Mouse (Mus musculus) liver, postnatal 0 days (tissue): ENCODE data around the gene Hspb9. TPM values are rescaled to one million over a fixed set of nuclear protein-coding genes. Genes with fewer than 3 reads are reported as not detected.
A peak's percentile ranks its signal among the peaks of the same experiment; 100 is the strongest.

Experiments
- ATAC-seq: fragments of 200-750 bp; cut with Nextera tagmentation; 2 replicates; pipeline ENCODE4 v1.8.0; 2017; ENCODE audit warnings: mild to moderate bottlenecking, moderate library complexity
- DNase-seq: peaks from one replicate; pipeline ENCODE4 v3.0.0-alpha.2; 2016
- H3K27ac ChIP-seq: fragments of 300-500 bp; sonication (generic); 2 replicates; pipeline ENCODE4 v1.5.1; 2014; ENCODE audit warnings: antibody characterized with exemption, moderate library complexity, mild to moderate bottlenecking, low read depth
- H3K27me3 ChIP-seq: fragments of 300-500 bp; sonication (generic); 2 replicates; pipeline ENCODE4 v1.6.1; 2014; ENCODE audit warnings: low read length, control low read depth, mixed read lengths; ENCODE audit not compliant: insufficient read depth
- H3K36me3 ChIP-seq: fragments of 300-500 bp; sonication (generic); replicated peaks from 2 replicates; pipeline ENCODE4 v1.6.1; 2014; ENCODE audit warnings: mild to moderate bottlenecking, control low read depth, low read length, moderate library complexity, mixed read lengths; ENCODE audit not compliant: insufficient read depth
- H3K4me1 ChIP-seq: fragments of 300-500 bp; sonication (generic); 2 replicates; pipeline ENCODE4 v1.6.1; 2014; ENCODE audit warnings: antibody characterized with exemption, mild to moderate bottlenecking, control low read depth; ENCODE audit not compliant: insufficient read depth
- H3K4me2 ChIP-seq: fragments of 300-500 bp; sonication (generic); 2 replicates; pipeline ENCODE4 v1.6.1; 2014; ENCODE audit warnings: low read depth, mild to moderate bottlenecking, low read length, moderate library complexity, mixed read lengths
- H3K4me3 ChIP-seq: fragments of 300-500 bp; sonication (generic); 2 replicates; pipeline ENCODE4 v1.5.1; 2014; ENCODE audit warnings: low read depth, low read length
- H3K9ac ChIP-seq: fragments of 300-500 bp; sonication (generic); replicated peaks from 2 replicates; pipeline ENCODE4 v1.6.1; 2014; ENCODE audit warnings: mild to moderate bottlenecking, moderate library complexity
- H3K9me3 ChIP-seq: fragments of 300-500 bp; sonication (generic); 2 replicates; pipeline ENCODE4 v1.6.1; 2016; ENCODE audit warnings: mild to moderate bottlenecking, control low read depth, low read length, mixed read lengths
- CTCF ChIP-seq: sonication (generic); IDR thresholded peaks from 2 replicates; pipeline ENCODE4 v1.5.1; 2016; ENCODE audit warnings: antibody characterized with exemption, low read depth
- EP300 ChIP-seq: IDR thresholded peaks from 2 replicates; pipeline ENCODE4 v1.6.1; 2016; ENCODE audit warnings: antibody characterized with exemption, low read depth, mild to moderate bottlenecking
- WGBS: fragments of 180-500 bp; shearing (Covaris S2); extraction: QIAGEN DNeasy Blood & Tissue Kit; methylation state at CpG from one replicate; pipeline ENCODE4 v1.1.7; 2014; ENCODE audit not compliant: insufficient replicate concordance; 5-methylcytosine and 5-hydroxymethylcytosine counted together
- polyA plus RNA-seq: library from polyadenylated mRNA; unstranded; fragments of >200 nt; fragmentation: Nextera tagmentation; extraction: Ambion mirVana; gene quantifications from 2 replicates; pipeline ENCODE4 v1.2.1, GENCODE M21; 2015

The Hspb9 gene
- polyA plus RNA-seq, 1 experiment from 2014 or later = 0.35 TPM

GRCm38 (mm10) chr11:100756476-100756875 lies 42.8 kb downstream of the Hspb9 start:
- H3K9me3 ChIP-seq = no peaks in the 10 kb centered on the region
- no peak overlapping the region for H3K27ac ChIP-seq
- no peak for TF ChIP-seq EP300
- TF ChIP-seq CTCF = no peak
- H3K27me3 ChIP-seq = peaks cover 32% of the 10 kb centered on the region
- H3K9ac ChIP-seq = no peak overlapping the region
- peaks cover 12% of the 10 kb centered on the region for H3K4me1 ChIP-seq
- WGBS = 65% methylated on average over 6 of the region's 6 CpGs
- ATAC-seq = no peak
- no peaks in the 10 kb centered on the region for H3K36me3 ChIP-seq
- no peak overlapping the region for H3K4me3 ChIP-seq
- H3K4me2 ChIP-seq = no peak overlapping the region
- DNase-seq = no peak

GRCm38 (mm10) chr11:100757566-100757965 lies 43.9 kb downstream of the Hspb9 start:
- Histone ChIP-seq H3K4me1 (peaks cover 15% of the 10 kb centered on the region), H3K36me3 (no peaks in the 10 kb centered on the region), H3K27me3 (peaks cover 40% of the 10 kb centered on the region), H3K9ac (no peak overlapping the region), H3K4me2 (no peak overlapping the region), H3K4me3 (no peak overlapping the region), H3K9me3 (no peaks in the 10 kb centered on the region), H3K27ac (no peak overlapping the region)
- TF ChIP-seq EP300 (no peak), CTCF (no peak)
- WGBS = 68% methylated on average over 12 of the region's 12 CpGs
- DNase-seq (no peak), ATAC-seq (no peak)

GRCm38 (mm10) chr11:100758707-100759610 lies 45.3 kb downstream of the Hspb9 start:
- peak overlapping the region; percentile 40 for H3K4me3 ChIP-seq
- TF ChIP-seq CTCF (no peak), EP300 (no peak)
- peaks cover 40% of the 10 kb centered on the region for H3K27me3 ChIP-seq
- DNase-seq (peak; percentile 63), ATAC-seq (no peak)
- no peak overlapping the region for H3K27ac ChIP-seq
- peak overlapping the region; percentile 70 for H3K4me2 ChIP-seq
- H3K4me1 ChIP-seq = peaks cover 15% of the 10 kb centered on the region
- H3K9me3 ChIP-seq = no peaks in the 10 kb centered on the region
- 2% methylated on average over 35 of the region's 35 CpGs for whole genome bisulfite sequencing
- H3K9ac ChIP-seq = no peak overlapping the region
- H3K36me3 ChIP-seq = no peaks in the 10 kb centered on the region

GRCm38 (mm10) chr11:100759611-100760233 lies 46.1 kb downstream of the Hspb9 start, which contains the start of gene Kcnh4:
Gene Kcnh4 (minus strand): TSS chr11:100759942.
- Histone ChIP-seq H3K9ac (no peak within 1 kb of the TSS), H3K4me2 (peak within 1 kb of the TSS; percentile 70), H3K36me3 (no peaks in the 10 kb centered on the region), H3K4me3 (peak within 1 kb of the TSS; percentile 40), H3K4me1 (peaks cover 15% of the 10 kb centered on the region), H3K27me3 (peaks cover 40% of the 10 kb centered on the region), H3K27ac (no peak within 1 kb of the TSS), H3K9me3 (no peaks in the 10 kb centered on the region)
- ATAC-seq (peak; percentile 46), DNase-seq (peak; percentile 72)
- TF ChIP-seq CTCF (peak; percentile 42), EP300 (no peak)
- WGBS = 2% methylated on average over 44 of the region's 51 CpGs

GRCm38 (mm10) chr11:100761547-100762045 lies 47.9 kb downstream of the Hspb9 start:
- no peaks in the 10 kb centered on the region for H3K36me3 ChIP-seq
- H3K27me3 ChIP-seq = peaks cover 40% of the 10 kb centered on the region
- ATAC-seq (peak; percentile 84), DNase-seq (peak; percentile 90)
- no peak overlapping the region for H3K27ac ChIP-seq
- H3K9me3 ChIP-seq = no peaks in the 10 kb centered on the region
- H3K4me3 ChIP-seq = peak overlapping the region; percentile 42
- H3K4me1 ChIP-seq = peaks cover 15% of the 10 kb centered on the region
- under 1% methylated on average over 27 of the region's 27 CpGs for WGBS
- 0 out of 2 replicates have a peak overlapping the region, but pooled peaks have one; percentile 44 for H3K9ac ChIP-seq
- TF ChIP-seq CTCF (peak; percentile 73), EP300 (no peak)
- peak overlapping the region; percentile 70 for H3K4me2 ChIP-seq

GRCm38 (mm10) chr11:100762831-100763230 lies 49.2 kb downstream of the Hspb9 start, which contains the start of gene Hcrt:
Gene Hcrt (minus strand): TSS chr11:100762931.
- Histone ChIP-seq H3K4me3 (peak within 1 kb of the TSS; percentile 42), H3K9me3 (no peaks in the 10 kb centered on the region), H3K9ac (0 out of 2 replicates have a peak within 1 kb of the TSS, but pooled peaks have one; percentile 44), H3K4me1 (peaks cover 15% of the 10 kb centered on the region), H3K36me3 (no peaks in the 10 kb centered on the region), H3K4me2 (peak within 1 kb of the TSS; percentile 70), H3K27me3 (peaks cover 34% of the 10 kb centered on the region), H3K27ac (no peak within 1 kb of the TSS)
- no peak for TF ChIP-seq CTCF
- no peak for TF ChIP-seq EP300
- 78% methylated on average over 7 of the region's 7 CpGs for WGBS
- no peak for ATAC-seq
- no peak for DNase-seq

Other genes with a start within 250 kb of the Hspb9 start
- 0.88 and 1.3 TPM in 2 replicates for gene Klhl11, start 241.1 kb upstream of the Hspb9 start, polyA plus RNA-seq
- gene Acly, start 185.8 kb upstream of the Hspb9 start, polyA plus RNA-seq = 24.4 and 29.8 TPM in 2 replicates
- 0.11 and 0.22 TPM in 2 replicates for gene Ttc25, start 168.2 kb upstream of the Hspb9 start, polyA plus RNA-seq
- 20.2 and 21.9 TPM in 2 replicates for gene Cnp, start 138.9 kb upstream of the Hspb9 start, polyA plus RNA-seq
- 18.3 and 19.2 TPM in 2 replicates for gene Nkiras2, start 94.6 kb upstream of the Hspb9 start, polyA plus RNA-seq
- gene Dnajc7, start 93.7 kb upstream of the Hspb9 start, polyA plus RNA-seq = 45.1 and 49.1 TPM in 2 replicates
- gene Zfp385c, start 21.4 kb upstream of the Hspb9 start, polyA plus RNA-seq = not detected in 2 replicates
- 3.9 and 4.5 TPM in 2 replicates for gene Dhx58, start 9.6 kb upstream of the Hspb9 start, polyA plus RNA-seq
- gene Kat2a, start 1.4 kb upstream of the Hspb9 start, polyA plus RNA-seq = 8.5 and 9.2 TPM in 2 replicates
- 16.6 and 17.0 TPM in 2 replicates for gene Rab5c, start 24.4 kb downstream of the Hspb9 start, polyA plus RNA-seq
- gene Kcnh4, start 46.1 kb downstream of the Hspb9 start, polyA plus RNA-seq = not detected in 2 replicates
- gene Hcrt, start 49.1 kb downstream of the Hspb9 start, polyA plus RNA-seq = not detected in 2 replicates
- gene Ghdc, start 57.1 kb downstream of the Hspb9 start, polyA plus RNA-seq = 1.6 and 1.9 TPM in 2 replicates
- gene Stat5b, start 136.9 kb downstream of the Hspb9 start, polyA plus RNA-seq = 15.4 and 16.4 TPM in 2 replicates
- 4.7 and 6.0 TPM in 2 replicates for gene Stat5a, start 145.5 kb downstream of the Hspb9 start, polyA plus RNA-seq
- 44.9 and 53.7 TPM in 2 replicates for gene Stat3, start 225.7 kb downstream of the Hspb9 start, polyA plus RNA-seq